Mouse (Mus musculus) erythroid progenitor cell, adult 5-6 weeks (primary cell): ENCODE results near the gene Ifngr2. TPM values are rescaled to one million over a fixed set of nuclear protein-coding genes. Genes with fewer than 3 reads are reported as not detected.

ENCODE experiments used
- ATAC-seq: replicated peaks from 2 replicates; pipeline ENCODE4 v1.8.0; 2016; ENCODE audit warnings: moderate number of reproducible peaks, mild to moderate bottlenecking, moderate TSS enrichment, inconsistent platforms; ENCODE audit not compliant: poor library complexity, low FRiP score, severe bottlenecking
- total RNA-seq, 2 experiments: library from RNA; stranded (forward) in 1 of 2; stranded (reverse) in 1 of 2; fragments of 150-400 nt in 1 of 2; fragments of 186-747, 209-891 nt in 1 of 2; gene quantifications; 2 replicates each; pipeline versions ENCODE4 v1.2.3 to v1.2.4; 2015 to 2017; ENCODE audit warnings: low replicate concordance in 2 of 2

Ifngr2 gene
- total RNA-seq, 2 experiments from 2014 or later: 2.3 to 5.4 TPM

DNA sequence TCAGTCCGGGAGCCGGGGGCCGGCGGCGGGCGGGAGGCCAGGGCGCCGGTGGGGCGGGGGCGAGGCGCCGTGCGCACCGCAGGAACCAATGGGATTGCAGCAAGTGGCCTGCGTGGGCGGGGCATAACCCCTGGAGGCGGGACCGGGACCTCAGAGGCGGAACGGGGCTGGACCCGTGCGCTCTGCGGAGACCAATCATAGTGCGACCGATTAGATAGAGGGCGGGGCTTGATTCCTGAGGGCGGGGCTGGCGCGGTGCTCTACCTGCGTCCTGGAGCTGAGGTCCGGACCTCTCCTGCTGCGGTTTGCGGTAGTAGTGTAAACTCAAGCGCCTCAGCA, 50.8 kb downstream of the Ifngr2 start, which contains the start of gene Tmem50b:
Gene Tmem50b, minus strand, starts transcription at position 129 of the 339 bp plus-strand sequence.
- peak; percentile 97 for ATAC-seq

DNA sequence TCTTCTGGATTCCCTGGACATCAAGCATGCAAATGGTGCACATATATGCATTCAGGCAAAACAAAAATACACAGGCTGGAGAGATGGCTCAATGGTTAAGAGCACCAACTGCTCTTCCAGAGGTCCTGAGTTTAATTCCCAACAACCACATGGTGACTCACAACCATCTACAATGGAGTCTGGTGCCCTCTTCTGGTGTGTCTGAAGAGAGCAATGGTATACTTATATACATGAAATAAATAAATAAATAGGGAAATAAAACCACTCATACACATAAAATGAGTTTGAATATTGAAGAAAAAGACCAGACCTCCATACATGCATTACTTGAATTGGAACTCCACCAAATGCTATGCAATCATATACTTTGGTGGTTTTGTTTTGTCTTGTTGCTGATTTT, 52.4 kb downstream of the Ifngr2 start:
- ATAC-seq: no peak

DNA sequence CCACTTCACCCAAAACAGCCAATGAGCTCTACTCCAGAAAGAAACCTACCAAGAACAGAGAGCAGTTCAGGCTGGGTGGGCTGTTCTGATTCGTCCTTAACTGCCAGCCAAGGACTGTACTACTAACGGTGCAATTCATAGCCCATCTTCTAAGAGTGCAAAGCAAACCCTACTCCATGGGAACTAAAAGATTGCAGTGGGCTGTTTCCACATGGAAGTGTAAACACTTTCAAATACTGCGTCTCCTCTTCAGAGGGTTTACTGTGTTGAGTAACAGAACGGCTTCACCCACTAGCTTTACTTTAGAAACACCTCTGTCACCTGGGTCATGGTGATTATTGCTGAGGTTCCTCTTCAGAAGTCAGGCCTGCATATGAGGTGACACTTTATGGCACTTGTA, 54.2 kb downstream of the Ifngr2 start:
- no peak for ATAC-seq

DNA sequence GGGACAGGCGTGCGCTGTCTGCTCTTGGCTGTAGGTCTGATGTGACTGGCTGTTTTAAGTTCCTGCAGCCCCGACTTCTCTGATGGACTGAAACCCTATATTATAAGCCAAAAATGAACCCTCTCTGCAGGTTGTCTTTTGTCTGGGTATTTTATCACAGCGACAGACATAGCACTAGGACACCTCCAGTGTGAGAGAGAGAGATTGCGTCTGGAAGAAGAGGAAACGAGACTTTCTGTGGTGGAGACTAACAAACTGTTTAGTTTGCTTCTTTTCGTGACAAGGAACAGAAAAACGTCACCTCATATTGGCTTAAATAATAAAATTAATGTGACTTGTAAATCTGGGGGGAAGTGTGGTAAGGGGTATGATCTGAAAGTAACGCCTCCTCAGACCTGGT, 54.8 kb downstream of the Ifngr2 start:
- ATAC-seq: no peak

DNA sequence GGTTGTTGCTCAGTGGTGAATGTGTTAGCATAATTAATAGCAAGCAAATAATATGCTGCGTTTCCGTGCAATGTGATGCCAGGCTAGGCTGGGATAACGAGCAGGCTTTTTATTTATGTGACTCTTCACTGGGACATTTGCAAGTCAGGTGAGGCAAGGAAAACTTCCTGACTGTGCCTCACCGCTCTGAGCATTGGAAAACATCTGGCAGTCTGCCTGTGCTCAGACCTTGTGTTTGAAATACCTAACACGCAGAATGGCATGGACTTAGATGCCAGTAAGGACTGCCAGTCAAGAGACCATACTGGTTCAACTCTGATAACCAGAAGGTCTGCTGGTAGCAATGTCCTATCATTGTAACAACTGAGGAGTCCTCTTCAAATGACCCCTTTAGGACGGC, 58.3 kb downstream of the Ifngr2 start:
- ATAC-seq: no peak

DNA sequence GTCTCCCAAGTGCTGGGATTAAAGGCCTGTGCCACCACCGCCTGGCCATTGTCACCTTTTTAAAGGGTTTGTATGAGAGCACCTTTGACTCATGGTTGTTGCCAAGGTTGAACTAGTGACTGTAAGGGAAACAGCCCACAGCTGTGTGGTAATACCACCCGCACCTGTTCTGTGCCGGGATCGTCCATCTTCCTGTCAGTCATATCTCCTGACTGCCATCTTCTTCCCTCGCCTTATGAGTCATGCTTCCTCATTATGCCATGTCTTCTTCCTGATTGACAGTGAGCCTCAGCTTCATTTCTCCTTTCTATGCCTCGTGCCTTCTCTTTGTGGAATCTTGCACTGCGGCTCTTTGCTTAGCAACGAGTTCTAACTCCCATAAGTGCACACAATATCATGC, 60.1 kb downstream of the Ifngr2 start:
- no peak for ATAC-seq

- ATAC-seq: no peak
These were observed 62.8 kb downstream of the Ifngr2 start for GRCm38 (mm10) chr16:91609501-91610245.

GRCm38 (mm10) chr16:91611248-91611647, 64.4 kb downstream of the Ifngr2 start:
- no peak for ATAC-seq

DNA sequence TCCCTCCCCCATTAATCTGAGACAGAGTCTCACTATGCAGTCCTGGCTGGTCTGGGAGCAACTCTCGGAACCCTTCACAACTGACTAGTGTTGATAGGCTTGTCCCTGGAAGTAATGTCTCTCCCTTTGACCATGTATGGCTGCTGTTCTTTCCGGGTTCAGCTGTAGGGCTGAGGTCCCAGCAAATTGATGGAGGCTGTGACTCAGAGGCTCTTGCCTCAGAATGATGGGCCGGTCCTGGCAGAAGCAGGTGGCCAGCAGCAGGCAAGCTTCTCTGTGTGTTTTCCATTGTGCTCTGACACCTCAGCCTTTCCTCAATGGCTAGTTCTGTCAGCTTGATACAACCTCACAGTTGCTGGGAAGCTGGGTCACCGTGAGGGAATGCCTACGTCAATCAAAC, 65.7 kb downstream of the Ifngr2 start:
- no peak for ATAC-seq

DNA sequence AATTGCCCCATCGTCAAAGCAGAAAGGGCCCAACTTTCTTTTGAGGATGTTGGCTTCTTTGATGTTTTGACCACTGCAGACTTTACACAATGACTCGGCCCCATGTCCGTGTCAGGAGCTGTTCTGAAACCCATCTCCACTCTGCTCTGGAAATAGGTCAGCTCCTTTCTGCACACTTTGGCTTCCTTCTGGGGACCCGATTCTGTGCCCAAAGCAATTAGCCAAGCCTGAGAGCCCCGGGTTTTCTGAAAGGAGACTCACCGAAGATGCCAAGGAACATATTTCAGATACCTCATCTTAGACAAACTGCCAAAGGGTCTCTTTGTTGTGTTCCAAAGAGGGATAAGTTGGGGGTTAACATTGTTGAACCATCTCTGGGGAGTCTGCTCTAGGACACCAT, 67.7 kb downstream of the Ifngr2 start:
- no peak for ATAC-seq

Other genes with a start within 250 kb of the Ifngr2 start
- 94.3 and 165 TPM in 2 replicates for gene Ifnar2, start 174.3 kb upstream of the Ifngr2 start, total RNA-seq (2015; ENCODE audit: low replicate concordance)
- 71.6 and 141 TPM in 2 replicates for gene Ifnar2, start 174.3 kb upstream of the Ifngr2 start, total RNA-seq (2017; ENCODE audit: low replicate concordance)
- gene Gm21970, start 155.4 kb upstream of the Ifngr2 start, total RNA-seq (2015; ENCODE audit: low replicate concordance): 4.7 and 12.6 TPM in 2 replicates
- gene Gm21970, start 155.4 kb upstream of the Ifngr2 start, total RNA-seq (2017; ENCODE audit: low replicate concordance): not detected in 2 replicates
- gene Il10rb, start 140.9 kb upstream of the Ifngr2 start, total RNA-seq (2015; ENCODE audit: low replicate concordance): 21.8 and 37.8 TPM in 2 replicates
- gene Il10rb, start 140.9 kb upstream of the Ifngr2 start, total RNA-seq (2017; ENCODE audit: low replicate concordance): 20.5 and 33.1 TPM in 2 replicates
- gene Ifnar1, start 61.8 kb upstream of the Ifngr2 start, total RNA-seq (2015; ENCODE audit: low replicate concordance): 31.9 and 32.1 TPM in 2 replicates
- 38.1 and 46.3 TPM in 2 replicates for gene Ifnar1, start 61.8 kb upstream of the Ifngr2 start, total RNA-seq (2017; ENCODE audit: low replicate concordance)
- 19.8 and 22.2 TPM in 2 replicates for gene Tmem50b, start 50.7 kb downstream of the Ifngr2 start, total RNA-seq (2015; ENCODE audit: low replicate concordance)
- 9.2 and 10.7 TPM in 2 replicates for gene Tmem50b, start 50.7 kb downstream of the Ifngr2 start, total RNA-seq (2017; ENCODE audit: low replicate concordance)
- 1.3 and 2.2 TPM in 2 replicates for gene Dnajc28, start 72.0 kb downstream of the Ifngr2 start, total RNA-seq (2015; ENCODE audit: low replicate concordance)
- gene Dnajc28, start 72.0 kb downstream of the Ifngr2 start, total RNA-seq (2017; ENCODE audit: low replicate concordance): 3.1 and 3.5 TPM in 2 replicates
- 47.9 and 60.8 TPM in 2 replicates for gene Gart, start 99.9 kb downstream of the Ifngr2 start, total RNA-seq (2015; ENCODE audit: low replicate concordance)
- 48.5 and 63.1 TPM in 2 replicates for gene Gart, start 99.9 kb downstream of the Ifngr2 start, total RNA-seq (2017; ENCODE audit: low replicate concordance)
- 365 and 449 TPM in 2 replicates for gene Son, start 100.4 kb downstream of the Ifngr2 start, total RNA-seq (2015; ENCODE audit: low replicate concordance)
- gene Son, start 100.4 kb downstream of the Ifngr2 start, total RNA-seq (2017; ENCODE audit: low replicate concordance): 237 and 325 TPM in 2 replicates
- 97.3 and 123 TPM in 2 replicates for gene Donson, start 141.7 kb downstream of the Ifngr2 start, total RNA-seq (2015; ENCODE audit: low replicate concordance)
- 212 and 232 TPM in 2 replicates for gene Donson, start 141.7 kb downstream of the Ifngr2 start, total RNA-seq (2017; ENCODE audit: low replicate concordance)
- gene Cryzl1, start 181.9 kb downstream of the Ifngr2 start, total RNA-seq (2015; ENCODE audit: low replicate concordance): 49.7 and 69.6 TPM in 2 replicates
- gene Cryzl1, start 181.9 kb downstream of the Ifngr2 start, total RNA-seq (2017; ENCODE audit: low replicate concordance): 79.6 and 125 TPM in 2 replicates
- gene Itsn1, start 182.2 kb downstream of the Ifngr2 start, total RNA-seq (2015; ENCODE audit: low replicate concordance): 133 and 192 TPM in 2 replicates
- 435 and 485 TPM in 2 replicates for gene Itsn1, start 182.2 kb downstream of the Ifngr2 start, total RNA-seq (2017; ENCODE audit: low replicate concordance)